Mouse (Mus musculus): ENCODE measurements at regions not wholly inside any gene's neighbourhood (a gene's known extent, or its start where the extent isn't known, plus 50 kb on each side); places are given as distances from the start of the nearest gene placed in this dataset.

DNA sequence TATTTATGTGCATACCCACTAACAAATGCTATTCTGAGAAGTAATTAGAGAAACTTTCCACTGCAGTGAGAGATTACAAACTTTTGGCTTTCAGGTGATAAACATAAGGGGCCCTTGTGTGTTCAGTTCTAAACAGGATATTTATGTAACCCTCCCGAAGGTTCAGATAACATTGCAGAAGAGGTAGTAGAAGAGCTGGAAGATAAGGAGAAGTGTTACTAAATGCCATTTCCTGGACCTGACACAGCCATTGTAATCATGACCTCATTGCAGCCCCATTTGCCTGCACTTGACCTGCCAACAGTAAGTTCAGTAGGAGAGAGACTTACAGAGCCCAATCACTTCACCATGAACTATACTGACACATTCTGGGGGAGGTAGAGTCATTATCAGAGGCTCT, 405.6 kb downstream of the Sqor start:
- WGBS: 83% methylated on average over 1 of the region's 1 CpGs
- H3K27me3 ChIP-seq: no peaks in the 10 kb centered on the region
- H3K36me3 ChIP-seq: no peaks in the 10 kb centered on the region
- H3K4me3 ChIP-seq: no peak overlapping the region
- no peaks in the 10 kb centered on the region for H3K9me3 ChIP-seq (replicated peaks)
- H3K9ac ChIP-seq: no peak overlapping the region
- ATAC-seq (ENCODE audit: low FRiP score): no peak
- H3K27ac ChIP-seq: no peak overlapping the region
- no peaks in the 10 kb centered on the region for H3K4me1 ChIP-seq
- no peak overlapping the region for H3K4me2 ChIP-seq (replicated peaks)

DNA sequence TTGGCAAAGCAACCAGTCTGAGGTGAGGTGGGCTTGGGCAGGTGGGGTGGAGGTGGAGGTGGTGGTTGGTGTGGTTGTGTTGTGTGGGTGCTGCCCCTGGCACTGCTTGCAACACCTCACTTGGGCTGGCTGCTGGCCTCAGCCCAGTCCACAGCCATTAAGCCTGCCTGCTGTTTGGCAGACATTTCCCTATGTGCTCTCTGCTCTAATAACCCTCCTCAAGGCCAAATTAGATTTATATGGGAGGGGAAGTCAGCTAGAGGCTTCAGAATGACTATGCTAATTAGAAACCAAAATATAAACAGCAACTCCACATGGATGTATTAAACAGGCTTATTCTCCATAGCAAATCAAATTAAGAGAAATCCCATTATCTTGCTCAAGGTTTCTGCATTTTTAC, 417.2 kb downstream of the Sqor start:
- no peak; the same call in 1 of the 2 replicates for ATAC-seq (ENCODE audit: low FRiP score)
- no peaks in the 10 kb centered on the region for H3K4me1 ChIP-seq
- H3K9me3 ChIP-seq (replicated peaks): no peaks in the 10 kb centered on the region

DNA sequence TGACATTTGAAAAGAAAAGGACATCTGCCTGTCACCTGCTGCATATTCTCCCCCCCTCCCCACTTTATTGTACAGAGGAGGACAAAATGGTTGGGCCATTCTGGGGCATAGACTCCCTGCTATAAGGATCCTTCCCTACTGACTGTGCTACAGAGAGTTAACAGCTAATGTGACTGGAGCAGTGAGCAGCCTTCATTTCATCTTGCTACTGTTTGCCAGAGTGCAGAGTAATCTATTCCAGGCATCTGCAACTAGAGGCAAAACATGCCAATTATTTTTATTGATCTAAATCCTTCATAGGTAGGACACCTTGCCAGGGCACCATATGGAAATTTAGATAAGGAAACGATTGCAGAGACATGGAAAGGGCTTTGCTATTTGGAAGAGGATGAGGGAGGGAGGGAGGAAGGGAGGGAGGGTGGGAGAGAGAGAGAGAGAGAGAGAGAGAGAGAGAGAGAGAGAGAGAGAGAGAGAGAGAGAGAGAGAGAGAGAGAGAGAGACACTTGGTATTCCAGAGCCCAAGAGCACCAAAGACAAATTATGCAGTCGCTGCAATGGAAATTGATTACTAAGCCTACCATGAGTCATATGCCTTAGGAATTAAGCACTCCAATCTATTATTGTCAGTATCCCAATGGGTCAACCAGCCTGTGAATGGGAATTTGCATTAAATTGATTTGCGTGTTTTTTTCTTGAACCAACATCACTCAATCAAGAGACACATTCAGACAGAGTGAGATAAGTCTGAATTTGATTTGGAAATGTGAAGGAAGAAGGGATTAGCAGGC, 426.0 kb downstream of the Sqor start:
- Histone ChIP-seq H3K27me3 (no peaks in the 10 kb centered on the region), H3K36me3 (no peaks in the 10 kb centered on the region), H3K4me3 (no peak overlapping the region), H3K4me1 (no peaks in the 10 kb centered on the region), H3K9me3 (replicated peaks) (no peaks in the 10 kb centered on the region), H3K4me2 (replicated peaks) (no peak overlapping the region), H3K27ac (no peak overlapping the region), H3K9ac (no peak overlapping the region)
- ATAC-seq (ENCODE audit: low FRiP score): peak; percentile 78
- WGBS: 65% methylated on average over 3 of the region's 3 CpGs

More for the DNA sequence above, 417.2 kb downstream of the Sqor start:
- Histone ChIP-seq H3K4me2 (replicated peaks) (no peak overlapping the region), H3K27me3 (no peaks in the 10 kb centered on the region), H3K27ac (no peak overlapping the region), H3K36me3 (no peaks in the 10 kb centered on the region), H3K9ac (no peak overlapping the region), H3K4me3 (no peak overlapping the region)

DNA sequence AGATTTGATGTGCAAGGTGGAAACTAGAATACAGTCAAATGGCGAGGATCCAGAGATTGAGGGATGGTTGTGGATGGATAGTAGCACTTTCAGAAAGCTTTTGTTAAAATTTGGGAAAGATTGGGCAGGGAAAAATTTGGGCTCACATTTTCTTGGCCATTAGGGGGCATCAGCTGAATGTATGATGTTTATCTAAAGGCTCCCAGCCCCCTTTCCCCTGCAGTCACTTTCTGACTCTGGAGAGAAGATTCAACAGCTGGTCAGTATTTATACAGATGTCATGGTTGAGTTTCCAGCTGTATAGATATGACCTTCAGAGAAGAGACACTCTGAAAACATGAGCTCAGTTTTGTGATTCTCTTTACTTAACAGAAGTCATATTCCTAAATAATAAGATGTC, 429.5 kb downstream of the Sqor start:
- Histone ChIP-seq H3K27ac (no peak overlapping the region), H3K27me3 (no peaks in the 10 kb centered on the region), H3K4me1 (no peaks in the 10 kb centered on the region), H3K4me2 (replicated peaks) (no peak overlapping the region), H3K9me3 (replicated peaks) (no peaks in the 10 kb centered on the region), H3K36me3 (no peaks in the 10 kb centered on the region), H3K4me3 (no peak overlapping the region), H3K9ac (no peak overlapping the region)
- ATAC-seq (ENCODE audit: low FRiP score): no peak
- 41% methylated on average over 1 of the region's 1 CpGs for WGBS
